Mouse (Mus musculus): Measurements from ENCODE around the gene Naa30.
A peak's percentile ranks its signal among the peaks of the same experiment; 100 is the strongest.

Naa30 gene

DNA sequence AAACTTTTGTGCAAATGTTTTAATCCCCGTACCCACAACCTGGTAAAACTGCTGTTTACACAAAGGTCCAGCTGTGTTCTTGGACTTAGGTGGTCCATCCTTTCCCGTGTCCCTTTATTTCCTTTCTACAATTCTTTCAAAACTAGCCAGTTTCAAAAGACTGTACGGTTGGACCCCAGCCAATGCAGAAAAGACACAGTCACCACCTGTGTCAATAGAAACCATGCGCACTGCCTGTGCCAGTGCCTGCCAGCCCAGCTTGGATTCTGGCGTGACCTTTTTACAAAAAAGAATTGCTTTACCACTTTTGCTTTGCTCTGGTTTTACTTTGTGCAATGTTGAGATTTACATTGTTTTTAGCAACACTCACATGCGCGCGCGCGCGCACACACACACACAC lies 55.0 kb downstream of the Naa30 start:
- peak in 1 of 2 experiments; percentile 10 for DNase-seq

DNA sequence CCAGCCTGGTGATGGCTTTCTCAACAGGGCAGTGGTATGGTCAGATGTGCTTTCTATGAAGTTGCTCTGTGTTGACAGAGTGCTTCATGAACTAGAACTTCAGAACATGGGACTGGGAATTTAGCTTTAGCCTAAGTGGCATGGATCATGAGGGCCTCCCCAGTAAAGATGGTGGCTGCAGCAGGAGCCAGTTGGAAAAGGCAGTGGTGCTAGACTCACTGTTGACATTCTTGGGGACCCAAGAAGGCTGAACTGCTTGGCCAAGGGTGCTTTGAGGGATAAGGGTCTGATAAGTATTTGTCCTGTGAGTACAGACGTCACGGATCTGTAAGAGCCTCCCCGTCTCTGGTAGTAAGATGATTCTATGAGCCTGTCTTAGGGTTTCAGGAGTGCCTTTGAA lies 59.8 kb downstream of the Naa30 start:
- DNase-seq: no peak

DNA sequence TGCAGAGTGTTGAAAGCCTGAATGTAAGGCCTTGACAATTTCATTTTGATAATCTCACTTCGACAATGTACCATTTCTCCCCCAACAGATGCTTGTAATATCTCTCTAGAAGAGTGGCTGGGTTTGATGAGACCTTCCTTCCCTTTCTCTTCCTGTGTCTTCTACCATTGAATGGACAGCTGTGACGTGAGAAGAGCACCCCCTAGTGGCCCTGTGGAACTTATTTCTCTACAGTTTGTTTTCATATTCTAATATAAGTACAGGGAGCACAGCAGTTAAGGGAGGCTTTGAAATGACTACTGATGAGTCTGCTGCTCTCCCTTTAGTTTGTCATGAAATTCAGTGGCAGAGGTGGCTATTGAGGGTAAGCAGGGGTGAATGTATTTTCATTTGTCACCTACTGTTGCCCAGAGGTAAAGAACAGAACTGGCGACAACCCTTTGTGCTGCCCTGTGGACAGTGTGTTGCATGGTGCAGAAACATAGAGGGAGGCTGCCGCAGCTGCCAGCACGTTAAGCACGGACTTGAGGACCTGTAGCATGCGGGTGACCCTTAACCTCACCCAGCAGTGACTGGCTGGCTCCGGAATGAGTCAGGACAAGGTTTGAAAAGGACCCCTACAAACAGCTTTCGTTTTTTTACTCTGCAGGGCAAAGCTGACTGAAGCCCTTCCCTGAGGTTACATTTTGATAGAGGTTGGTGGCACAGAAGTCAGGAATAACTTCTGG lies 62.9 kb downstream of the Naa30 start:
- DNase-seq: peak; percentile 16 to 27

DNA sequence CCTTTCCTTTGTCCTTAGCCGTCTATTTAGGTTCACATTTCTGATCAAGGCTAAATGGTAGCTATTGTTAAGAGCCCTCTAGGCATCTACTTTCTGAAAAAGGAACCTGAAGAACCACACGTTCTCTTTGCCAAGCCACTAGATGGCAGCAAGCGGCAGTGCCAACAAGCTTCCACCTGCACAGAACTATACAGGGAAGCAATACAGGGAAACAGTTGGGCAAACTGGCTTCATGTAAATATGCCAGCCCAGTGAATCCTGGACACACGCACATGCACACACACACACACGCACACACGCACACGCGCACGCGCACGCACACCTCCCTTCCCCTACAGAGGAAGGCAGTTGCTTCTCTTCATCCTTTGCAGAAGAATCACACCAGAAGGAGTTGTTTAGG lies 66.2 kb downstream of the Naa30 start:
- peak; percentile 31 to 44 for DNase-seq

All from lung, adult 18-20 months (tissue).